Mouse (Mus musculus) kidney, adult 10 weeks (tissue): Measurements from ENCODE around the gene Gm45783. TPM values are rescaled to one million over a fixed set of nuclear protein-coding genes. Genes with fewer than 3 reads are reported as not detected.

Experiments used
- polyA plus RNA-seq: library from polyadenylated mRNA; stranded (reverse); fragments of 350-450 nt; fragmentation: Illumina TruSeq; extraction: RNeasy Lipid Tissue Mini Kit (QIAGEN cat#74804); gene quantifications from one replicate; pipeline ENCODE4 v1.2.3, GENCODE M21; 2014; ENCODE audit warnings: low read depth, low replicate concordance

Gm45783 gene
- polyA plus RNA-seq: not detected

GRCm38 (mm10) chr7:7374431-7374830 is at the start of gene Gm45783:
Gm45783 (minus strand) TSS chr7:7374573.

DNA sequence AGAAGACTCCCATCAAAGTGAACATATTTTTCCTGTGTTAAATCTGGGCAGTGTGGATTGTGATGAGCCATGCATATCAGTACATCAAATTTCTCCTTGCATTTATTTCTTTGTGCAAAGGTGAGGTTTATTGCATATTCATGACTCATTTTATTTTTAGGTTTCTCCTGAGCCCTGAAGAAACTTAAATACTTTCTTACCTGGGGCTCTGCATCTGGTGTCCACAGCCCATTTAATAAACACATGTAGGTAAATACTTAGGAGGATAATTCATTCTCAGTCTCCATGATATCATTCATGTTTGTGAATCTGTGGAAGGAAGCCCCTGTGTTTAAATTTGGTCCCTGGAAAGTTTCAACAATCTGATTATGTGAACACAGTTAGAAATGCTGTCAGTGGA is 25.2 kb upstream of the Gm45783 start, which contains the start of gene Vmn2r31:
Vmn2r31 (minus strand) TSS at position 101 of the 400 bp plus-strand sequence.

DNA sequence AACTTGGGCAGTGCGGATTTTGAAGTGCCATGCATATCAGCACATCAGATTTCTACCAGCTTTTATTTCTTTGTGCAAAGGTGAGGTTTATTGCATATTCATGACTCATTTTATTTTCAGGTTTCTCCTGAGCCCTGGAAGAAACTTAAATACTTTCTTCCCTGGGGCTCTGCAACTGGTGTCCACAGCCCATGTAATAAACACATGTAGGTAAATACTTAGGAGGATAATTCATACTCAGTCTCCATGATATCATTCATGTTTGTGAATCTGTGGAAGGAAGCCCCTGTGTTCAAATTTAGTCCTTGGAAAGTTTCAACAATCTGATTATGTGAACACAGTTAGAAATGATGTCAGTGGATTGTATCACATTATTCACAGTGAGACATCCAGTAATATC is 36.9 kb downstream of the Gm45783 start, which contains the start of gene Vmn2r30:
Vmn2r30 (minus strand) TSS at position 101 of the 400 bp plus-strand sequence.

Other genes with a start within 250 kb of the Gm45783 start
- gene Zfp773, start 237.8 kb downstream of the Gm45783 start, polyA plus RNA-seq: 1.5 TPM
- 6.8 TPM for gene Zfp418, start 203.2 kb downstream of the Gm45783 start, polyA plus RNA-seq
- gene Zfp772, start 164.6 kb downstream of the Gm45783 start, polyA plus RNA-seq: 7.9 TPM
- 7.9 TPM for gene Vmn2r29, start 127.2 kb downstream of the Gm45783 start, polyA plus RNA-seq
- gene Gm45844, start 96.3 kb downstream of the Gm45783 start, polyA plus RNA-seq: 11.4 TPM
- gene Clcn4, start 73.7 kb downstream of the Gm45783 start, polyA plus RNA-seq: 102 TPM
- not detected for gene Vmn2r30, start 37.0 kb downstream of the Gm45783 start, polyA plus RNA-seq
- gene Vmn2r31, start 25.1 kb upstream of the Gm45783 start, polyA plus RNA-seq: not detected
- gene Vmn2r32, start 105.4 kb upstream of the Gm45783 start, polyA plus RNA-seq: not detected
- gene Vmn2r33, start 192.2 kb upstream of the Gm45783 start, polyA plus RNA-seq: not detected